Mouse (Mus musculus): ENCODE measurements around the gene Ftl1. TPM values are rescaled to one million over a fixed set of nuclear protein-coding genes. Genes with fewer than 3 reads are reported as not detected.
A peak's percentile ranks its signal among the peaks of the same experiment; 100 is the strongest.

The Ftl1 gene
- total RNA-seq, 1 experiment, result 398 TPM

DNA sequence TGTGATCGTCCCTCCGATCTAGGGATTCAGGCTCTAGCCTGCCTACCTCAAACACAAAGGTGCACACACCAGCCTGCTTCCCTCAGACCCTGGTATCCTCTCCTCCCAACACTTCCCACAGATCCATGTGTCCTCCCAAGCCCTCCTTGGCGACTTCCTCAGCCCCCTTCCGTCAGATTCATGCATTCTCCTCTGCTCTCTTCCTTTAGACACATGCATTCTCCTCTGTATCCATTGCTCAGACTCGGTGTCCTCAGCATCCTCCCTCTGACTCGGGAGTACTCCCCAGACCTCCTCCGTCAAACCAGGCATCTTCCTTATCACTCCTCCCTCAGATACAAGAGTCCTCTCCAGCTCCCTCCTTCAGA, 25.9 kb downstream of the Ftl1 start:
- in situ Hi-C loops (cut with MboI; ENCODE audit: low sequenced_read_pairs in 2 of 2, unreplicated experiment in 2 of 2), result no loop called here
- Histone ChIP-seq H3K9me3 (ENCODE audit: control insufficient read depth, insufficient read depth, low read depth, low read length) (no peaks in the 10 kb centered on the region), H3K9ac (ENCODE audit: insufficient read depth, low read depth, low read length, poor library complexity, severe bottlenecking) (peak overlapping the region; percentile 84), H3K27ac (ENCODE audit: insufficient read depth, low read depth, low read length, poor library complexity, severe bottlenecking) (peak overlapping the region; percentile 16), H3K36me3 (ENCODE audit: control insufficient read depth, insufficient read depth, low read length, poor library complexity, severe bottlenecking) (peaks cover 39% of the 10 kb centered on the region), H3K4me3 (ENCODE audit: insufficient read depth in 1 of 2, low read depth in 1 of 2, low read length in 2 of 2, poor library complexity in 1 of 2, severe bottlenecking in 1 of 2) (peak overlapping the region; percentile 89 to 98), H3K4me1 (ENCODE audit: control insufficient read depth in 2 of 2, insufficient read depth in 2 of 2, low read length in 2 of 2, poor library complexity in 1 of 2) (peaks cover 9 to 16% of the 10 kb centered on the region in 2 experiments)
- TF ChIP-seq CHD2 (IDR thresholded peaks at IDR 0.05; ENCODE audit: low read depth, low read length), result no peak
- TF ChIP-seq MAFK (IDR thresholded peaks at IDR 0.05; ENCODE audit: insufficient read depth, low read depth, low read length), result no peak
- DNase-seq (ENCODE audit: low read depth, low spot score), result no peak

DNA sequence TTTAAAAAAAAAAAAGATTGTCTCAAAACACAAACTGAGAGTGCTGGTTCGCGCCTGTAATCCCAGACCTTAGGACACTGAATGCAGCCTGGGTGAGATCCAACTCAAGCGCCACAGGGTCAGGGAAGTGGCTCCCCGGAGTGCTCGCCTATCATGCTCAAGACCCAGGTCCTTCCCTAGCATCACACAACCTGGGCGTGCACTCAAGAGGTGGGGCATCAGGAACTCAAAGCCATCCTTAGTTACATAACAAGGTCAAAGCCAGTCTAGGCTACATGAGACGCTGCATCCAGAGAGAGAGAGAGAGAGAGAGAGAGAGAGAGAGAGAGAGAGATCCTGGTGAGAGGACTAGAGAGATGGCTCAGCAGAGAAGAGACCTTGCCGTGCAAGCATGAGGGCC, 33.1 kb downstream of the Ftl1 start:
- DNase-seq (ENCODE audit: low read depth, low spot score), result no peak
- TF ChIP-seq ZC3H11A (IDR thresholded peaks at IDR 0.05; ENCODE audit: borderline replicate concordance, low read depth, low read length), result no peak
- TF ChIP-seq CHD2 (IDR thresholded peaks at IDR 0.05; ENCODE audit: low read depth, low read length), result no peak
- in situ Hi-C loops (cut with MboI; ENCODE audit: low sequenced_read_pairs in 2 of 2, unreplicated experiment in 2 of 2), result no loop called here
- no peaks in the 10 kb centered on the region for H3K9me3 ChIP-seq (ENCODE audit: control insufficient read depth, insufficient read depth, low read depth, low read length)
- no peak overlapping the region for H3K9ac ChIP-seq (ENCODE audit: insufficient read depth, low read depth, low read length, poor library complexity, severe bottlenecking)
- H3K4me1 ChIP-seq (ENCODE audit: control insufficient read depth in 2 of 2, insufficient read depth in 2 of 2, low read length in 2 of 2, poor library complexity in 1 of 2), result peaks cover 5 to 12% of the 10 kb centered on the region in 2 experiments; a peak in 2 of 4 replicates
- no peak overlapping the region for H3K27ac ChIP-seq (ENCODE audit: insufficient read depth, low read depth, low read length, poor library complexity, severe bottlenecking)
- H3K36me3 ChIP-seq (ENCODE audit: control insufficient read depth, insufficient read depth, low read length, poor library complexity, severe bottlenecking), result peaks cover 83% of the 10 kb centered on the region
- H3K4me3 ChIP-seq (ENCODE audit: insufficient read depth in 1 of 2, low read depth in 1 of 2, low read length in 2 of 2, poor library complexity in 1 of 2, severe bottlenecking in 1 of 2), result no peak overlapping the region

DNA sequence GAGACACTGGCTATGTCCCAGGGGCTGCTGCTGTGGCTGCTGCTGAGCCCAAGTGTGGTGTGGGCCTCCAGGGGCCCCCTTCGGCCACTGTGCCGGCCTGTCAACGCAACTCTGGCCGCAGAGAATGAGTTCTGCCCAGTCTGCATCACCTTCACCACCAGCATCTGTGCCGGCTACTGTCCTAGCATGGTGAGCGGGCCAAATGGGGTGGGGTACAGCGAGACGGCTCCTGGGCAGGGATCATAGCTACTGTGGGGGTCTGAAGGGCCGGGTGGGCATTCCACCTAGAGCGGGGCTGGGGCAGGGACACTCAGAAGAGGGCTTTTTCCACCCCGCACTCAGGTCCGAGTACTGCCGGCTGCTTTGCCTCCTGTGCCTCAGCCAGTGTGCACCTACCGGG, 38.5 kb downstream of the Ftl1 start:
- Histone ChIP-seq H3K27ac (ENCODE audit: insufficient read depth, low read depth, low read length, poor library complexity, severe bottlenecking) (no peak overlapping the region), H3K4me1 (ENCODE audit: control insufficient read depth in 2 of 2, insufficient read depth in 2 of 2, low read length in 2 of 2, poor library complexity in 1 of 2) (peaks cover 6 to 38% of the 10 kb centered on the region in 2 experiments; a peak in 2 of 4 replicates), H3K9me3 (ENCODE audit: control insufficient read depth, insufficient read depth, low read depth, low read length) (no peaks in the 10 kb centered on the region), H3K36me3 (ENCODE audit: control insufficient read depth, insufficient read depth, low read length, poor library complexity, severe bottlenecking) (peaks cover 52% of the 10 kb centered on the region), H3K9ac (ENCODE audit: insufficient read depth, low read depth, low read length, poor library complexity, severe bottlenecking) (no peak overlapping the region), H3K4me3 (ENCODE audit: insufficient read depth in 1 of 2, low read depth in 1 of 2, low read length in 2 of 2, poor library complexity in 1 of 2, severe bottlenecking in 1 of 2) (no peak overlapping the region)
- DNase-seq (ENCODE audit: low read depth, low spot score), result no peak
- TF ChIP-seq ZC3H11A (IDR thresholded peaks at IDR 0.05; ENCODE audit: borderline replicate concordance, low read depth, low read length), result no peak
- TF ChIP-seq MAFK (IDR thresholded peaks at IDR 0.05; ENCODE audit: insufficient read depth, low read depth, low read length), result no peak
- TF ChIP-seq HCFC1 (IDR thresholded peaks at IDR 0.05; ENCODE audit: borderline replicate concordance, insufficient read depth, low read length), result no peak
- no peak for TF ChIP-seq ZNF384 (IDR thresholded peaks at IDR 0.05; ENCODE audit: low read depth, low read length)
- no peak for TF ChIP-seq CHD2 (IDR thresholded peaks at IDR 0.05; ENCODE audit: low read depth, low read length)
- in situ Hi-C loops (cut with MboI; ENCODE audit: low sequenced_read_pairs in 2 of 2, unreplicated experiment in 2 of 2), result no loop called here

DNA sequence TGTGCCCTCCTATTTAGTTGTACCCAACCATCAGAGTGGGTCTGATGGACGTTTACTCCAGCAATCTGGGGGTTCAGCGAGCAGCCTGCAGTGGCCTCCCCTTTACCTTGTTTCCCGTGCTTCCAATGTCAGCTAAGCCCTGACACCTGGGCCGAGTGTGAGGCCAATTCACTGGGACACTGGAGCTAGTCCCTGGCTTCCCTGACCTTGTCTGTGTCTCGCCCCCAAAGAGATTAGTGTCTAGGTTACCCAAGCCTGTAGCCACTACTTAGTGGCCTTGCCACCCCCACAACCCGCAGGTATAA, 39.1 kb downstream of the Ftl1 start, which contains the start of gene Lhb:
Lhb (plus strand) TSS at position 206 of the 305 bp plus-strand sequence.
- TF ChIP-seq ZNF384 (IDR thresholded peaks at IDR 0.05; ENCODE audit: low read depth, low read length) (no peak), HCFC1 (IDR thresholded peaks at IDR 0.05; ENCODE audit: borderline replicate concordance, insufficient read depth, low read length) (no peak), MAFK (IDR thresholded peaks at IDR 0.05; ENCODE audit: insufficient read depth, low read depth, low read length) (no peak), ZC3H11A (IDR thresholded peaks at IDR 0.05; ENCODE audit: borderline replicate concordance, low read depth, low read length) (no peak), CHD2 (IDR thresholded peaks at IDR 0.05; ENCODE audit: low read depth, low read length) (no peak)
- Histone ChIP-seq H3K9ac (ENCODE audit: insufficient read depth, low read depth, low read length, poor library complexity, severe bottlenecking) (no peak within 1 kb of the TSS), H3K9me3 (ENCODE audit: control insufficient read depth, insufficient read depth, low read depth, low read length) (no peaks in the 10 kb centered on the region), H3K27ac (ENCODE audit: insufficient read depth, low read depth, low read length, poor library complexity, severe bottlenecking) (no peak within 1 kb of the TSS), H3K36me3 (ENCODE audit: control insufficient read depth, insufficient read depth, low read length, poor library complexity, severe bottlenecking) (peaks cover 49% of the 10 kb centered on the region), H3K4me3 (ENCODE audit: insufficient read depth in 1 of 2, low read depth in 1 of 2, low read length in 2 of 2, poor library complexity in 1 of 2, severe bottlenecking in 1 of 2) (peak within 1 kb of the TSS in 1 of 2 experiments; percentile 9; a peak in 2 of 4 replicates), H3K4me1 (ENCODE audit: control insufficient read depth in 2 of 2, insufficient read depth in 2 of 2, low read length in 2 of 2, poor library complexity in 1 of 2) (peaks cover 6 to 41% of the 10 kb centered on the region in 2 experiments; a peak in 2 of 4 replicates)
- no peak for DNase-seq (ENCODE audit: low read depth, low spot score)
- in situ Hi-C loops (cut with MboI; ENCODE audit: low sequenced_read_pairs in 2 of 2, unreplicated experiment in 2 of 2), result no loop called here

DNA sequence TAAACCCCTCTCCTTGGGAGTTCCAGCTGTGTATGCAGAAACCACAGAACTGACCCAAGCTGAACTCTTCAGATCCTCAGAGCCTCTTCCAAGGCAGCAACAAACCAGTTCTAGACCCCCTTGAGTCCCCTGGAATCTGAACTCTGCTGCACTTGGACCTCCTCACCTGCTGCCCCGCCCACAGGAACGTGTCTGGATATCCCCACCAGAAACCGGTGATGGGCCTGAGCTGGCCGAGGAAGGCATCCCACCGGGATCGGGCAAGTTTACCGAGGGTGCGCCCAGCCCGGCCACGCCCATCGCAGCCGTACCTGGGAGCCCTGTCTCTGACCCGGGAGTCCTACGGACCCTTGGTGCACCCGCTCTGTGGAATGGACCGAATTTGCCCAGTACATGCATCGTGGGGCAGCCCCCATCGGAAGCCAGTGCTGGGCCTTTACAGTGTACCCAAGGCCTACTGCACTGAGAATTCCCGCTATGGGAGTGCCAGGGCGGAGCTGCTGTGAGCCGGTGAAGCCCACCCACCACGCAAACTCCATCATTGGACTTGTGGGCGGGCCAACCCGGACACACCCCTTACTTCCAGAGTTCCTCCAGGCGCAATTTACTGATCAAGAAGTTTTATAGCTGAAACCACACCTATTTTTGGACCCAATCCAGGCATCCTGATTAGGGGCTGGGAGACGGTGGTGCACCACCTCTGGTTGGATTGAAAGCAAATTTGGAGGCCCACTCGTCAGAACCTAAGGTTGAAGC, 39.6 kb downstream of the Ftl1 start:
- no peak for TF ChIP-seq ZNF384 (IDR thresholded peaks at IDR 0.05; ENCODE audit: low read depth, low read length)
- no peak for TF ChIP-seq HCFC1 (IDR thresholded peaks at IDR 0.05; ENCODE audit: borderline replicate concordance, insufficient read depth, low read length)
- TF ChIP-seq ZC3H11A (IDR thresholded peaks at IDR 0.05; ENCODE audit: borderline replicate concordance, low read depth, low read length), result no peak
- no peak for TF ChIP-seq MAFK (IDR thresholded peaks at IDR 0.05; ENCODE audit: insufficient read depth, low read depth, low read length)
- TF ChIP-seq CHD2 (IDR thresholded peaks at IDR 0.05; ENCODE audit: low read depth, low read length), result no peak
- no peak overlapping the region for H3K9ac ChIP-seq (ENCODE audit: insufficient read depth, low read depth, low read length, poor library complexity, severe bottlenecking)
- peak overlapping the region in 1 of 2 experiments; percentile 9; a peak in 2 of 4 replicates for H3K4me3 ChIP-seq (ENCODE audit: insufficient read depth in 1 of 2, low read depth in 1 of 2, low read length in 2 of 2, poor library complexity in 1 of 2, severe bottlenecking in 1 of 2)
- peaks cover 6 to 42% of the 10 kb centered on the region in 2 experiments; a peak in 2 of 4 replicates for H3K4me1 ChIP-seq (ENCODE audit: control insufficient read depth in 2 of 2, insufficient read depth in 2 of 2, low read length in 2 of 2, poor library complexity in 1 of 2)
- H3K27ac ChIP-seq (ENCODE audit: insufficient read depth, low read depth, low read length, poor library complexity, severe bottlenecking), result no peak overlapping the region
- H3K9me3 ChIP-seq (ENCODE audit: control insufficient read depth, insufficient read depth, low read depth, low read length), result no peaks in the 10 kb centered on the region
- DNase-seq (ENCODE audit: low read depth, low spot score), result no peak
- in situ Hi-C loops (cut with MboI; ENCODE audit: low sequenced_read_pairs in 2 of 2, unreplicated experiment in 2 of 2), result no loop called here
- H3K36me3 ChIP-seq (ENCODE audit: control insufficient read depth, insufficient read depth, low read length, poor library complexity, severe bottlenecking), result peaks cover 44% of the 10 kb centered on the region
